Mouse (Mus musculus): ENCODE data around the gene Vgll2. TPM values are rescaled to one million over a fixed set of nuclear protein-coding genes. Genes with fewer than 3 reads are reported as not detected.

Gene Vgll2
- total RNA-seq, 4 experiments from 2014 or later, result 71.6 to 102 (median 86.6) TPM

Small RNA genes lying within 50 kb of the gene (microRNA-seq; reads per million reads assigned to microRNA genes)
- gene Gm24084, result not detected

Other genes with a start within 250 kb of the Vgll2 start
- gene Ros1, start 172.7 kb downstream of the Vgll2 start, total RNA-seq (2022), result under 1 TPM in 2 of 4 experiments, not detected in 2; 0.05 to 0.08 TPM
- gene Dcbld1, start 211.1 kb downstream of the Vgll2 start, total RNA-seq (2022), result 1 to 10 TPM in 1 of 4 experiments, under 1 TPM in 3; 0.70 to 1.5 (median 0.76) TPM

Measured in gastrocnemius, adult 8-10 months (tissue).